Mouse (Mus musculus) heart, adult 2 months (tissue): ENCODE results near the gene P2ry1. TPM values are rescaled to one million over a fixed set of nuclear protein-coding genes. Genes with fewer than 3 reads are reported as not detected.

Experiments used
- DNase-seq, 2 experiments: peaks; one replicate each; pipeline ENCODE4 v3.0.0; 2021
- H3K27ac ChIP-seq: fragments of 200-600 bp; 2 replicates; pipeline ENCODE4 v1.8.1; 2022
- H3K27me3 ChIP-seq: fragments of 200-500 bp; 2 replicates; pipeline ENCODE4 v1.6.1; 2012; ENCODE audit warnings: mild to moderate bottlenecking, low read length, inconsistent platforms, mixed read lengths; ENCODE audit not compliant: control insufficient read depth, insufficient read depth
- H3K36me3 ChIP-seq: fragments of 200-500 bp; 2 replicates; pipeline ENCODE4 v1.6.1; 2012; ENCODE audit warnings: low read length, inconsistent platforms; ENCODE audit not compliant: control insufficient read depth, insufficient read depth
- H3K4me1 ChIP-seq: fragments of 200-500 bp; 2 replicates; pipeline ENCODE4 v1.6.1; 2011; ENCODE audit warnings: low read length; ENCODE audit not compliant: control insufficient read depth, insufficient read depth
- H3K4me3 ChIP-seq: fragments of 200-600 bp; 2 replicates; pipeline ENCODE4 v1.8.1; 2022
- H3K79me2 ChIP-seq: fragments of 200-500 bp; replicated peaks from 2 replicates; pipeline ENCODE4 v1.6.1; 2012; ENCODE audit warnings: mild to moderate bottlenecking, inconsistent platforms, low read length, moderate library complexity, mixed read lengths; ENCODE audit not compliant: control insufficient read depth, insufficient read depth
- H3K9ac ChIP-seq: fragments of 200-500 bp; 2 replicates; pipeline ENCODE4 v1.6.1; 2012; ENCODE audit warnings: low read depth, mild to moderate bottlenecking, control low read depth, inconsistent platforms, low read length, mixed read lengths
- CTCF ChIP-seq: fragments of 200-600 bp; IDR thresholded peaks from 2 replicates; pipeline ENCODE4 v1.8.1; 2022; ENCODE audit warnings: antibody characterized with exemption, mild to moderate bottlenecking, moderate library complexity
- EP300 ChIP-seq: fragments of 200-500 bp; IDR thresholded peaks from 2 replicates; pipeline ENCODE4 v1.6.1; 2011; ENCODE audit warnings: low read depth, low read length, control low read depth; ENCODE audit not compliant: insufficient read depth
- POLR2A ChIP-seq: fragments of 200-500 bp; IDR thresholded peaks from 2 replicates; pipeline ENCODE4 v1.6.1; 2011; ENCODE audit warnings: mild to moderate bottlenecking, low read depth, low read length, control low read depth; ENCODE audit not compliant: insufficient read depth
- WGBS: fragments of 180-500 bp; shearing (Covaris S2); methylation state at CpG from one replicate; pipeline ENCODE4 v1.1.7; 2018; 5-methylcytosine and 5-hydroxymethylcytosine counted together
- intact Hi-C: fragments of 180-260 bp; cut with DNase I; formaldehyde crosslinking; loops from one replicate; pipeline ENCODE4 v1.15.1; 2025
- polyA plus RNA-seq: library from polyadenylated mRNA; depleted of rRNA; stranded (reverse); fragments of >200 nt; gene quantifications from 2 replicates; pipeline ENCODE4 v1.2.3, GENCODE M21; 2012
- total RNA-seq, 2 experiments: library from RNA; stranded (reverse); gene quantifications; 2 replicates each; pipeline ENCODE4 v1.2.3; 2021

P2ry1 gene
- total and polyA plus RNA-seq, 3 experiments: 13.4 to 45.8 (median 33.4) TPM

DNA sequence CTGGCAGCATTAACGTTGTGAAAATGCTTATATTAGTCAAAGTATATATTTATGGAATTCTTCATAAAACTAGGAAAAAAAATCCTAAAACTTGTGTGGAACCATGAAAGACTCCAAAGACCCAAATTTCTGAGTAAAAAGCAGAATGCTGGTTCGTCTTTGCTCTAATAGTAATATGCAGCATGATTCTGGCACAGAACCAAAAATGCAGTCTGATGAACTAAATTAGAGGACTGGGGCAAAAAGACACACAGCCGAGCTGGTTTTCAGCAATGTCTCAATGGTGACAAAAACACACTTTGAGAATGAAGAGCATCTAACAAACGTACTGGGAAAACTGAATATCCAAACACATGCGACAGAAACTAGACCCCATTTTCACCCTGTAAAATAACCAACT lies 37.3 kb downstream of the P2ry1 start:
- Histone ChIP-seq H3K36me3 (no peaks in the 10 kb centered on the region), H3K9ac (no peak overlapping the region), H3K4me3 (no peak overlapping the region), H3K4me1 (no peaks in the 10 kb centered on the region), H3K27ac (no peak overlapping the region), H3K27me3 (no peaks in the 10 kb centered on the region), H3K79me2 (no peaks in the 10 kb centered on the region)
- intact Hi-C loops: no loop called here
- no peak for TF ChIP-seq EP300
- no peak for TF ChIP-seq CTCF
- TF ChIP-seq POLR2A: no peak
- DNase-seq: no peak
- 63% methylated on average over 5 of the region's 5 CpGs for WGBS

- Histone ChIP-seq H3K27me3 (no peaks in the 10 kb centered on the region), H3K79me2 (no peaks in the 10 kb centered on the region), H3K36me3 (no peaks in the 10 kb centered on the region), H3K9ac (no peak overlapping the region), H3K4me1 (no peaks in the 10 kb centered on the region), H3K27ac (no peak overlapping the region), H3K4me3 (no peak overlapping the region)
- WGBS: 62% methylated on average over 3 of the region's 3 CpGs
- TF ChIP-seq POLR2A (no peak), EP300 (no peak), CTCF (no peak)
- intact Hi-C loops: no loop called here
- no peak for DNase-seq
These were observed 47.5 kb downstream of the P2ry1 start for GRCm38 (mm10) chr3:61049976-61050672.
